Mouse (Mus musculus): ENCODE measurements around the gene H1f0.
A peak's percentile ranks its signal among the peaks of the same experiment; 100 is the strongest.

Gene H1f0

DNA sequence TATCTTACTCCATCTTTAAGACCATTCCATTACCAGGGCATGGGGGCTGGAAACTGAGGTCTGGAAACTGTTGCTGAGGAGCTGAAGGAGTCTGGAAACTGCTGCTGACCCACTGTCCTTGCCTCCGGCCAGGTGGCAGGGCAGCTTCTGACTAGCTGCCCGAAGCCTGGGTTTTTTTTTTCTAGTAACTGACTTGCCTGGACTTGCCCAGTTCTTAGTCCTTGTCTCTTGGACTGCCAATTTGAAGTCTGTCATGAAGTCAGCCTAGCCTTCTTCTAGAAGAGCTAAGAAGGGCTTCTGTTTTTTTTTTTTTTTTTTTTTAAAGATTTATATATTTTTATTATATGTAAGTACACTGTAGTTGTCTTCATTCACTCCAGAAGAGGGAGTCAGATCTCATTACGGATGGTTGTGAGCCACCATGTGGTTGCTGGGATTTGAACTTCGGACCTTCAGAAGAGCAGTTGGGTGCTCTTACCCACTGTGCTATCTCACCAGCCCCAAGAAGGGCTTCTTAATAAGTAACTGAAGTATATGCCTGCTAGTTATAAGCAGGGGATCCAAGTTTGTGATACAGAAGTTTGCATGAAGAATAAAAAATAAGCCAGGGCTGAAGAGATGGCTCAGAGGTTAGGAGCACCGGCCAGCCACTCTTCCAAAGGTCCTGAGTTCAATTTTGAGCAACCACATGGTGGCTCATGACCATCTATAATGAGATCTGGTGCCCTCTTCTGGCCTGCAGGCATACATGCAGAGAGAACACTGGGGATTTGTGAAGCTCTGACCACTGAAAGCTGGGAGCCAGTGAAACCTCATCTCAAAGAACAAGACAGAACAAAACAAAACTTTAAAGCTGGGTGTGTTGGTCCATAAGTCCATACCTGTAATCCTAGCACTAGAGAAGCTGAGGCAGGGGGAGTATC, 43.1 kb downstream of the H1f0 start:
- DNase-seq, result peak; percentile 14

DNA sequence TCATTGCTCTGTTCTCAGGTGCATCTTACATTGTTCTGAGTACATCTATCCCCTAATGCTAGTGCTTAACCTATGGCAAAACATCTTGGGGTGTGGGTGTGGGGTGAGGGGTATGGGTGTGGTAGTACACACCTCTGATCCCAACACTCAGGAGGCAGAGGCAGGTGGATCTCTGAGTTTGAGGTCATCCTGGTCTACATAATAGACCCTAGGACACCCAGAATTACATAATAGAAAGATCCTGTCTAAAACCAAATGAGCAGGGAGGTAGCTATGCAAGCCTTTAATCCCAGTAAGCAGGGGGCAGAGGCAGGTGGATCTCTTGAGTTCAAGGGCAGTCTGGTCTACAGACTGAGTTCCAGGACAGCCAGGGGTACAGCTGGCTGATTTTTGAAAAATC, 45.5 kb downstream of the H1f0 start:
- no peak for DNase-seq

DNA sequence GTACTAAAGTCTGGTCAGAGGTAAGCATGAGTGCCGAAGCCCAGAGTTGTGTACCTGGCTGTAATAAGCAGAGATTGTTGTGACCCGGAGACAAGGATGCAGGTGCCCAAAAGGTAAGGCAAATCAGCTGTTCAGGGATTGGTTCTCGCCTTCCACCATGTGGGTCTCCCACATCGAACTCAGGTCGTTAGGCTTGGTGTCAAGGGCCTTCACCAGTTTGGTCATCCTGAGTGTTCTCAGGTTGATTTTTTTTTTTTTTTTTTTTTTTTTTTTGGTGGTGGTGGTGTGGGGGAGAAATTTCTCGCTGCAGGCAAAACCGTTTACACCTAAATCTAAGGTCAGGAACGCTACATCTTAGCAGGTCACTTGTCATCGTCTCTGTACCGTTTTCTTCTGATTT, 46.2 kb downstream of the H1f0 start:
- DNase-seq, result no peak

DNA sequence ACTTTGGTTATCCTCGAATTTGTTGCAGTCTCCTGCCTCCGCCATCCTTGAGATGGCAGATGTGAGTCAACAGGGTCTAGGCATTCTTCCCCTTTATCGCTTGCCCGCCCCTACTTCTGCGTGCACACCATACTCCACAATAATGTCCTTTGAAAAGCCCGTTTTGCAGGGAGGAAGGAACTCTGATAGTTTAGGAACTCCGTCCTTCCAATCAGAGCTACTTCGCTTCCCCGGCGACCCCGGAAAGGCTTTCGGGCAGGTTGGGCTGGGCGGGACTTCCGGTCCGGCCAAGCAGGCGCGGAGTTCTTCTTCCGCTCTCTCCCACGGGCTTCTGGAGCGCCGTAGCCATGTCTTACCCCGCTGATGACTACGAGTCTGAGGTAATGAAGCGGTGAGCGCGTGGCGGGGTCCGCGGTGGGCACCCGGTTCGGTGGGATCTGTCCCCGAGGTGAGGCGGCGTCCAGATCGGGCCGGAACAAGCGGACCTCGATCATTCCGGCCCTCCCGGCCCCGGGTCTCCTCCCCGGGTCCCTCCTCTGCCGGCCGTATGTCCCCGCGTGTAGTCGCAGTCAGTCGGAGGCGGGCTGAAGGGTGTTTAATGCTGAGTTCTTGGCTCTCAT, 46.8 kb downstream of the H1f0 start, which contains the start of gene Eif3l:
Eif3l (plus strand) TSS at position 267 of the 620 bp plus-strand sequence.
- DNase-seq, result peak; percentile 83

DNA sequence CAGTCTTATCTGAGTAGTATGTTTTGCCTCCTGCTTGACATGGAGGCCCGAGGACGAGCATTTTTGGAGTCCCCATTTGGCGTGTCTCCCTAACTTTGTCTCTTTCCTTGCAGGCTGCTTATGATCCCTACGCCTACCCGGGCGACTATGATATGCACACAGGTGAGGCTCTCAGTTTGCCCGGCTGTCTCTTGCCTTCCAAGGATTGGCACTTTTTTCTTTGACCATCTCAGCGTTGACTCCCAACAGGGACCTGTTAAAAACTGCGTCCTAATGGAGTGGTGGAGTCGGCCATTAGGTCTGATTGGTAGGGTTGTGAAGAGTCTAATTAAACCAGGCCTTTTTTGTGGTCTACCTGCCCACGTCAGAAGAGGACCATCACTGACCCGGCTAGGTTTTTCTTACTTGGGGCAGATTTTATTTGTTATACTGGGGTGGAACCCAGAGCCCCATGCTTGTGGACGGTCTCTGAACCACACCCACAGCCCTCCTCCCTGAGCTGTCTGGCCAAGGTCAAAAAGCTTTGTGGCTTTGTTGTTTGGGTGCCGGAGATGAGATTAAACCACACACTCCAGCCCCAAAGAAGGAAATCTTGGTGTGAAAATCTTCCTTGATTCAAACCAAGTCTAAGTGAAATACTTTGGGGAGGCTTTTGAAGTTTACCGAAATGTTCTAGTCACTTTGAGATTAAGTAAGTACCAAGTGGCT, 47.6 kb downstream of the H1f0 start:
- DNase-seq, result no peak

DNA sequence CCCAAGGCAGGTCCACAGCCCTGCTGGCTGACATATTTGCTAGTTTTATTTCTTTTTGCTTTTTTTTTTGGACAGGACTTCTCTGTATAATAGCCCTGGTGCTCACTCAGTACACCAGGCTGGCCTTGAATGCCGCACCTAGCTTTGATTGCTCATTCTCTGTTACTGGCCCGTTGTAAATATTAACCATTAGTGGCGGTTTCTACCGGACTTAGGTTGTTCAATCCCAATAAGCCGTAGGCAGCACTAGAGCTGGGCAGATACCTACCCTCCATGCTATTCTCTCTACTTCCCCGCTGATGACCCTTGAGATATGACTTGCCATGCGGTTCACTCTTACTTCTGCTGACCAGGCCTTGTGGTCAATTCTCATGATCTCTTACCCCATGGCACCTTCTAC, 51.3 kb downstream of the H1f0 start:
- DNase-seq, result no peak

All from kidney, adult 11 months (tissue).